Mouse (Mus musculus) liver, embryonic 11.5 days (tissue): ENCODE measurements around the gene Dst. TPM values are rescaled to one million over a fixed set of nuclear protein-coding genes. Genes with fewer than 3 reads are reported as not detected.
A peak's percentile ranks its signal among the peaks of the same experiment; 100 is the strongest.

Experiments used
- ATAC-seq: fragments of 200-750 bp; cut with Nextera tagmentation; replicated peaks from 2 replicates; pipeline ENCODE4 v1.8.0; 2017; ENCODE audit warnings: moderate number of reproducible peaks, mild to moderate bottlenecking, moderate TSS enrichment, moderate library complexity; ENCODE audit not compliant: low FRiP score
- DNase-seq: peaks from one replicate; pipeline ENCODE4 v3.0.0-alpha.2; 2017; ENCODE audit warnings: low spot score
- H3K27ac ChIP-seq: fragments of 300-500 bp; sonication (generic); 2 replicates; pipeline ENCODE4 v1.5.1; 2014; ENCODE audit warnings: mild to moderate bottlenecking, low read depth, low read length, control low read depth
- H3K27me3 ChIP-seq: fragments of 300-500 bp; sonication (generic); replicated peaks from 2 replicates; pipeline ENCODE4 v1.6.1; 2014; ENCODE audit warnings: low read length, mixed read lengths; ENCODE audit not compliant: control insufficient read depth, insufficient read depth
- H3K36me3 ChIP-seq: fragments of 300-500 bp; sonication (generic); 2 replicates; pipeline ENCODE4 v1.6.1; 2014; ENCODE audit warnings: mild to moderate bottlenecking, low read length, moderate library complexity, mixed read lengths; ENCODE audit not compliant: control insufficient read depth, insufficient read depth
- H3K4me1 ChIP-seq: fragments of 300-500 bp; sonication (generic); replicated peaks from 2 replicates; pipeline ENCODE4 v1.6.1; 2014; ENCODE audit warnings: low read length, mixed read lengths; ENCODE audit not compliant: control insufficient read depth, insufficient read depth
- H3K4me2 ChIP-seq: fragments of 300-500 bp; sonication (generic); 2 replicates; pipeline ENCODE4 v1.6.1; 2014; ENCODE audit warnings: mild to moderate bottlenecking, control low read depth, moderate library complexity
- H3K4me3 ChIP-seq: fragments of 300-500 bp; sonication (generic); 2 replicates; pipeline ENCODE4 v1.5.1; 2014; ENCODE audit warnings: low read depth, low read length, control low read depth
- H3K9ac ChIP-seq: fragments of 300-500 bp; sonication (generic); 2 replicates; pipeline ENCODE4 v1.6.1; 2014; ENCODE audit warnings: low read depth, low read length, control low read depth
- H3K9me3 ChIP-seq: fragments of 300-500 bp; sonication (generic); 2 replicates; pipeline ENCODE4 v1.6.1; 2016; ENCODE audit warnings: low read length, inconsistent platforms, mixed read lengths; ENCODE audit not compliant: control insufficient read depth
- WGBS: fragments of 180-500 bp; shearing (Covaris S2); extraction: QIAGEN DNeasy Blood & Tissue Kit; methylation state at CpG from one replicate; pipeline ENCODE4 v1.1.7; 2014; 5-methylcytosine and 5-hydroxymethylcytosine counted together
- polyA plus RNA-seq: library from polyadenylated mRNA; unstranded; fragments of >200 nt; fragmentation: Nextera tagmentation; extraction: Ambion mirVana; gene quantifications from 2 replicates; pipeline ENCODE4 v1.2.1, GENCODE M21; 2014

The Dst gene
- polyA plus RNA-seq, 1 experiment from 2014 or later = 9.4 TPM

DNA sequence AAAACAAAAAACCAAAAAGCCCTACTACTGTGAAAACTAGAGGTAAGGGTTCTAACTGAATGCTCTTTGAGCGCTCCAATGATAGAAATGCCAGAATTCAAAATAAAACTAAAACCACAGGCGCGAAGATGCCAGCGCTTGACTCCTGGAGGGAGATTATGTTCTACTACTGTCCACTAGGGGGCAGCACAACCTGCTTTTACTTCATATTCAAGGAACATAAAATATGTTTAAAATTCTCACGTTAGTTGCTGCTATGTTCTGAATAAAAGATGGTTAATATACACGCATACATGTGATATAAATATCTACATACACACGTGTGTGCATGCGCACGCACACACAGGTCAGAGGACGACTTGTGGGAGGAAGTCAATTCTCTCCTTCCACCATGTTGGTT lies 15.2 kb upstream of the Dst start:
- Histone ChIP-seq H3K27me3 (no peaks in the 10 kb centered on the region; the same call in 1 of the 2 replicates), H3K9ac (no peak overlapping the region), H3K36me3 (no peaks in the 10 kb centered on the region), H3K4me3 (no peak overlapping the region), H3K4me1 (no peaks in the 10 kb centered on the region), H3K9me3 (no peaks in the 10 kb centered on the region), H3K4me2 (no peak overlapping the region), H3K27ac (no peak overlapping the region)
- WGBS = 55% methylated on average over 10 of the region's 10 CpGs
- ATAC-seq (no peak), DNase-seq (no peak)

DNA sequence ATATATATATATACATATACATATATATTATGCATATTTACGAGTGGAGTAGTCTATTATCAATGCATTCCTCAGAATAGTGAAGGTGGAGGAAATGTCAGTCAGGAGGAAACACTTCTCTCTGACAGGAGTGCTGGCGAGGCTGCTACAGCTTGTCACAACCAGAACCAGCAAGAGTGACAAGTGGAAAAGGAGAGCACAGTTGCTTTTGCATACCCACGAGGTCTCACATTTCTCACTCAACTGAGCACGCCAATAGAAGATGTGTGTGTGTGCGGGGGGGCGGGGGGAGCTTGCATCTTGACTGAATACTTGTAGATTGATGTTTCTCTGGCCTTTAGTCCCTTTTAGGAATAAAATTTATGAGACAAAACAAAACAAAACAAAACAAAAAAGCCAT lies 11.9 kb upstream of the Dst start:
- Histone ChIP-seq H3K27me3 (no peaks in the 10 kb centered on the region; the same call in 1 of the 2 replicates), H3K27ac (no peak overlapping the region), H3K36me3 (no peaks in the 10 kb centered on the region), H3K9me3 (no peaks in the 10 kb centered on the region), H3K4me1 (no peaks in the 10 kb centered on the region), H3K4me3 (no peak overlapping the region), H3K9ac (no peak overlapping the region), H3K4me2 (no peak overlapping the region)
- ATAC-seq = no peak
- 63% methylated on average over 6 of the region's 6 CpGs for WGBS
- no peak for DNase-seq

DNA sequence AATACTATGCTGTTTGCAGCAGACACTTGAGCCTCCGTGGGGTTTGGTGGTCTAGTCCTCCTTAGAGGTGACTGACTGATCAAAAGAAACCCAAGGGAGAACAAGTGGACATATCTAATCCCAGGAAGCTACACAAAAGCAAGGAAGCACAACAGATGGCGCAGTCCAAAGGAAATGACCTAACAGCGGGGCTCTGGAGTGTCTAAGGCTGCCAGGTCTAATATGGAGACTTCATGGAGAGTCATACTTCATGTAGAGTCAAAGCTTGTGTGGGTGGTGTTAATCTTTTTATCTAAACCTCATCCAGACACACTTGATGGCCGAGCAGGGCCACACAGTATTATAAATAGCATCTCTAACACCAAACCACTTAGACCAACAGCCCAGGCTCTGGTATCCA lies 11.4 kb upstream of the Dst start:
- WGBS = 67% methylated on average over 4 of the region's 4 CpGs
- Histone ChIP-seq H3K9ac (no peak overlapping the region), H3K27ac (no peak overlapping the region), H3K4me2 (no peak overlapping the region), H3K4me3 (no peak overlapping the region), H3K36me3 (no peaks in the 10 kb centered on the region), H3K4me1 (no peaks in the 10 kb centered on the region), H3K27me3 (no peaks in the 10 kb centered on the region; the same call in 1 of the 2 replicates), H3K9me3 (no peaks in the 10 kb centered on the region)
- ATAC-seq (no peak), DNase-seq (no peak)

DNA sequence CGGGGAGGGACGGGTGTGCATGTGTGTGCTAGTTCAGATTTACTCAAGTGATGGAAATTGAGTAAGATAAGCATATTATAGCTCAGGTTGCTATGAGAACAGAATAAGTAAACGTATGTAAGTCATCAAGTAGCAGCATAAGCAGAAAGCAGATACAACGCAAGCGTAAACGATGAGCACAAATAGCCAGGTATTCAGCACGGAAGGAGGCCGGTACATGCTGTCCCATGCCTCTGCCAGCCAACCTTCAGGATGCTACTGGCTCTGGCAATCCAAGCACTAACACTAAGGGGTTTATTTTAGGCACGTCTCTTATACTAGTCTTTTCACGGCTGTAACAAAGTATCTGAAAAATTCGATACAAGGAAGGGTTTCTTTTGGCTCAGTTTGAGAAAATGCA lies 10.6 kb upstream of the Dst start:
- H3K4me1 ChIP-seq = no peaks in the 10 kb centered on the region
- H3K27ac ChIP-seq = no peak overlapping the region
- no peaks in the 10 kb centered on the region for H3K36me3 ChIP-seq
- no peak overlapping the region for H3K4me2 ChIP-seq
- ATAC-seq = no peak
- no peaks in the 10 kb centered on the region; the same call in 1 of the 2 replicates for H3K27me3 ChIP-seq
- no peak overlapping the region for H3K4me3 ChIP-seq
- WGBS = 83% methylated on average over 11 of the region's 11 CpGs
- H3K9me3 ChIP-seq = no peaks in the 10 kb centered on the region
- DNase-seq = no peak
- H3K9ac ChIP-seq = no peak overlapping the region

DNA sequence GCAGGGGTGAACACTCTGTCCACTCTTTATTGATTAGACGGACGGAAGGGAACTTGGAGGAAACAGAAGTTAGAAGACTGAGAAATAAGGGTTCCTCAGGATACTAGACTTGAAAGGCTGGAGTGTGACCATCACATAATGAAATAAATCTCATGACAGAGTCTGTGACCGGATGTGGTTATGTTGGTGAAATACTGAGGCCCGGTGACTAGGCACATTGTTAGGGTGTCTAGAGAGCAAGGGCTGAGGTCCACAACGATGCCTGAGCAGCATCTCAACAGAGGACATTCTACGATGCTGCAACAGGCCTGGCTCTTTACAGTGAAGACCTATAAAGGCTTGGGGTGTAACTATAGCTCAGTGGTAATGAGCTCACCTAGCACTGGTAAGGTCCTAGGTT lies 9.7 kb upstream of the Dst start:
- H3K4me1 ChIP-seq = no peaks in the 10 kb centered on the region
- 84% methylated on average over 6 of the region's 6 CpGs for WGBS
- no peak overlapping the region for H3K4me3 ChIP-seq
- H3K27me3 ChIP-seq = peaks cover 5% of the 10 kb centered on the region; the same call in 1 of the 2 replicates
- ATAC-seq (no peak), DNase-seq (no peak)
- no peaks in the 10 kb centered on the region for H3K36me3 ChIP-seq
- no peak overlapping the region for H3K4me2 ChIP-seq
- H3K27ac ChIP-seq = no peak overlapping the region
- H3K9me3 ChIP-seq = no peaks in the 10 kb centered on the region
- no peak overlapping the region for H3K9ac ChIP-seq

DNA sequence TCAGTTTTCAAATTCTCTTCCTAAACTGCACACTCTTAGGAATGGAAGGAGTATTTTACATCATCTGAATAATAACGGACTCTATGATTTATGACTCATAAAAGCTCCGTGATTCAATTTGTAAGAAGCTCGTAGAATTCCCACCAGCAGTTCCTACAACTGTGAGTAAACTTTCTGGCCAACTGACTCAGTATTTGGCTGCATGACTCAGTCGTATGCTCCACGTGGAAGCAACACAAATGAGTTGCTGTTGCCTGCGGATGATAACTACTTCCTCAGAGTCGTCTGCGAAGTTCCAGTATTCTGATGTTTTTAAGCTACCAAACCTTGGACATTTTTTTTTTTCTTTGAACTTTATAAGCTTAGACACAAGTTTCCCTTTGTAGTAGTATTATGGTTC lies 7.8 kb upstream of the Dst start:
- Histone ChIP-seq H3K4me1 (no peaks in the 10 kb centered on the region), H3K4me3 (no peak overlapping the region), H3K27me3 (peaks cover 19% of the 10 kb centered on the region), H3K4me2 (no peak overlapping the region), H3K9ac (no peak overlapping the region), H3K36me3 (no peaks in the 10 kb centered on the region), H3K9me3 (no peaks in the 10 kb centered on the region), H3K27ac (no peak overlapping the region)
- DNase-seq = no peak
- 72% methylated on average over 8 of the region's 8 CpGs for WGBS
- no peak for ATAC-seq

DNA sequence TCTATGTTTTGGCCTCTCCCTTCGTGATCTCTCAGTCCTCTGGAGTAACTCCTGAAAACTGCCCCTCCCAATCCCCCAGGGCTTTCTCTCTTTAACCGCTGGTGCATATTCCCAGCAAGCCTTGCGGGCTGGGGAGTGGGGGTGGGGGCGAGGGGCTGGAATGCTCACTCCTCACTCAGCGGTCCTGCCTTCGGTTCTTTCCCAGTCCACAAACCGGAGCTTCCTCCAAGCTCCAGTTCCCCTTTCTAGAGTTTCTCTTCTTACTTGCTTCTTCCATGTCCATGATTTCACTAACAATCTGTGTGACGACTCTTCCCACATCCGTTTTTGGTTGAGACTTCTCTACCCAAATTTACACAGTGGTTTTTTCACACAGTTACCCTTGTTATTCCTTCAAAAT lies 4.4 kb upstream of the Dst start:
- H3K27ac ChIP-seq = no peak overlapping the region
- no peaks in the 10 kb centered on the region; the same call in 1 of the 2 replicates for H3K4me1 ChIP-seq
- H3K4me2 ChIP-seq = no peak overlapping the region
- H3K27me3 ChIP-seq = peaks cover 47% of the 10 kb centered on the region
- DNase-seq (no peak), ATAC-seq (no peak)
- H3K4me3 ChIP-seq = no peak overlapping the region
- H3K36me3 ChIP-seq = no peaks in the 10 kb centered on the region
- H3K9ac ChIP-seq = no peak overlapping the region
- H3K9me3 ChIP-seq = no peaks in the 10 kb centered on the region
- 20% methylated on average over 9 of the region's 9 CpGs for WGBS

DNA sequence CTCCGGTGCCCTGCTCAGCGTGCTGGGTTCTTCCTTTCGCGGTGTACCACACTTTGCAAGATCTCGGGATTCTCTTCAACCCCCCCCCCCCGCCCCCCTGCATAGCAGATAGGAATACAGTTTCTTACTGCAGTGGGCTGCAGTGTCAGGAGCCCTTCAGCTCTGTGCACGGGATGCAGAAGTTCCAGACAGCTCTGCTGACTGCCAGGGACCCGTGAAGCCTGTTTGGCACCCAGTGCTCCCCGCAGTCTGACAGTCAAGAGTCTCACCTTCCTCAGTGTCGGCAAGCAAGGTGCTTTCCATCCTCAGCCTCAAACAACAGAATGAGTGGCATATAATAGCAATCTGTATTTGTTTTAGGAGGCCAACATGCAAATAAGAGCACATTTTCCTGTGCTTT lies 1.8 kb upstream of the Dst start:
- H3K27me3 ChIP-seq = peaks cover 69% of the 10 kb centered on the region
- H3K4me2 ChIP-seq = peak overlapping the region; percentile 20; the same call in 1 of the 2 replicates
- ATAC-seq = no peak
- no peaks in the 10 kb centered on the region for H3K9me3 ChIP-seq
- no peaks in the 10 kb centered on the region for H3K36me3 ChIP-seq
- no peak overlapping the region for H3K9ac ChIP-seq
- 26% methylated on average over 10 of the region's 10 CpGs for WGBS
- H3K4me1 ChIP-seq = peaks cover 3% of the 10 kb centered on the region; the same call in 1 of the 2 replicates
- H3K4me3 ChIP-seq = no peak overlapping the region
- DNase-seq = no peak
- H3K27ac ChIP-seq = no peak overlapping the region

DNA sequence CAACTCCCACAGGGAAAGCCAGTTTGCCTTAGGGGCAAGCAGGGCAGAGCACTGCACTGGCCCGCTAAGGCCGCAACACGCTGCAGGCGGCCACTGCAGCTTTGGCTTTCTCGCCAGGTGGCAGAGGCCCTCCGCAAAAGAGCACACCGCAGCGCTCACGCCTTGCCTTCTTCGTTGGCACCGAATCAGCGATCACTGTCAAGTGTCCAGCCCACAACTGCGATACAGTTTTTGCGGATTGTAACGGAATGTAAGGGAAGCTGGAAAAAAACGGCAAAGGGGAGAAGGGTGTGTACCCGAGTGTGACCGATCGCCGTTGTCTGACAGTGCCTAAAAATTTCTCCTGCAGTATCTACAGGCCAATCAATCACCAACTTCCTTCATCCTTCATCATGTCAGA lies 1.1 kb upstream of the Dst start:
- H3K4me1 ChIP-seq = peaks cover 3% of the 10 kb centered on the region; the same call in 1 of the 2 replicates
- 3% methylated on average over 20 of the region's 20 CpGs for WGBS
- H3K9me3 ChIP-seq = no peaks in the 10 kb centered on the region
- H3K36me3 ChIP-seq = no peaks in the 10 kb centered on the region
- H3K4me3 ChIP-seq = peak overlapping the region; percentile 64
- no peak overlapping the region for H3K27ac ChIP-seq
- ATAC-seq (peak; percentile 16; the same call in 1 of the 2 replicates), DNase-seq (no peak)
- peaks cover 70% of the 10 kb centered on the region for H3K27me3 ChIP-seq
- H3K4me2 ChIP-seq = peak overlapping the region; percentile 81
- no peak overlapping the region for H3K9ac ChIP-seq
